Mouse (Mus musculus): Measurements from ENCODE around the gene Mapk1ip1l. TPM values are rescaled to one million over a fixed set of nuclear protein-coding genes. Genes with fewer than 3 reads are reported as not detected.

The Mapk1ip1l gene
- polyA plus RNA-seq, 1 experiment from 2014 or later, result 38.8 TPM

GRCm38 (mm10) chr14:47364742-47365449, 66.8 kb downstream of the Mapk1ip1l start:
- ATAC-seq, result no peak
- Histone ChIP-seq H3K9me3 (ENCODE audit: control insufficient read depth, low read length) (no peaks in the 10 kb centered on the region), H3K9ac (ENCODE audit: low read depth, low read length) (no peak overlapping the region), H3K4me3 (ENCODE audit: low read length) (peak overlapping the region; percentile 17; the same call in 1 of the 2 replicates), H3K36me3 (ENCODE audit: control insufficient read depth, insufficient read depth, low read length) (no peaks in the 10 kb centered on the region), H3K27ac (ENCODE audit: low read depth, low read length) (no peak overlapping the region), H3K27me3 (replicated peaks; ENCODE audit: control insufficient read depth, insufficient read depth, low read length) (no peaks in the 10 kb centered on the region), H3K4me1 (ENCODE audit: control insufficient read depth, insufficient read depth, low read depth, low read length) (peaks cover 8% of the 10 kb centered on the region), H3K4me2 (ENCODE audit: low read length) (peak overlapping the region; percentile 47)
- WGBS, result 36% methylated on average over 21 of the region's 21 CpGs

GRCm38 (mm10) chr14:47366881-47367321, 68.8 kb downstream of the Mapk1ip1l start:
- no peaks in the 10 kb centered on the region for H3K9me3 ChIP-seq (ENCODE audit: control insufficient read depth, low read length)
- no peaks in the 10 kb centered on the region for H3K27me3 ChIP-seq (replicated peaks; ENCODE audit: control insufficient read depth, insufficient read depth, low read length)
- no peak overlapping the region for H3K9ac ChIP-seq (ENCODE audit: low read depth, low read length)
- no peak overlapping the region for H3K4me3 ChIP-seq (ENCODE audit: low read length)
- peak overlapping the region; percentile 62; the same call in 1 of the 2 replicates for H3K27ac ChIP-seq (ENCODE audit: low read depth, low read length)
- H3K4me1 ChIP-seq (ENCODE audit: control insufficient read depth, insufficient read depth, low read depth, low read length), result peaks cover 8% of the 10 kb centered on the region
- no peaks in the 10 kb centered on the region for H3K36me3 ChIP-seq (ENCODE audit: control insufficient read depth, insufficient read depth, low read length)
- peak; percentile 70 for ATAC-seq
- peak overlapping the region; percentile 6; the same call in 1 of the 2 replicates for H3K4me2 ChIP-seq (ENCODE audit: low read length)
- 40% methylated on average over 7 of the region's 7 CpGs for WGBS

DNA sequence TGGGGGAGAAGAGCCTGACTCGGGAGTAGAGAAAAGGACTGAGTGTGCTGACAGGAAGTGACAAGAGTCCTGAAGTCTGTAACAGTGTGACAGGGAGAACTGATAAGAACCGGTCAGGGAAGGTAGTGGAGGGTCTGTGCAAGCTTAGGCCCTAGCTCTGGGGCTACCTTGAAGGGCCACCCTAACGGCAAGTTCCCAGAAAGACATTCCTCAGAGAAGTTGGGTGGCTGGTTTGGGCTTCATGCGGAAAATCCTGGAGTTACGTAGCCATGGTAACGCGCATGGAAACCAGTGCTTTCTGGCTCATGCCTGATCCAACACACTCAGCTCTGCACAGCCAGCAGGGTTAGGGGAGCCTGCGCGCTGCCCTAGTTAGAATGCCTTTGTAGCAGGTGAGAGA, 69.4 kb downstream of the Mapk1ip1l start, which contains the start of gene Lgals3:
Gene Lgals3, plus strand, starts transcription at position 291 of the 400 bp plus-strand sequence.
- 27% methylated on average over 9 of the region's 9 CpGs for WGBS
- peaks cover 8% of the 10 kb centered on the region for H3K4me1 ChIP-seq (ENCODE audit: control insufficient read depth, insufficient read depth, low read depth, low read length)
- H3K27me3 ChIP-seq (replicated peaks; ENCODE audit: control insufficient read depth, insufficient read depth, low read length), result no peaks in the 10 kb centered on the region
- peak within 1 kb of the TSS; percentile 75 for H3K27ac ChIP-seq (ENCODE audit: low read depth, low read length)
- H3K36me3 ChIP-seq (ENCODE audit: control insufficient read depth, insufficient read depth, low read length), result no peaks in the 10 kb centered on the region
- 0 out of 2 replicates have a peak within 1 kb of the TSS, but pooled peaks have one; percentile 29 for H3K9ac ChIP-seq (ENCODE audit: low read depth, low read length)
- peak; percentile 94 for ATAC-seq
- H3K9me3 ChIP-seq (ENCODE audit: control insufficient read depth, low read length), result no peaks in the 10 kb centered on the region
- no peak within 1 kb of the TSS for H3K4me3 ChIP-seq (ENCODE audit: low read length)
- peak within 1 kb of the TSS; percentile 46 for H3K4me2 ChIP-seq (ENCODE audit: low read length)

- Histone ChIP-seq H3K4me2 (ENCODE audit: low read length) (no peak overlapping the region), H3K27ac (ENCODE audit: low read depth, low read length) (no peak overlapping the region), H3K4me1 (ENCODE audit: control insufficient read depth, insufficient read depth, low read depth, low read length) (peaks cover 15% of the 10 kb centered on the region), H3K36me3 (ENCODE audit: control insufficient read depth, insufficient read depth, low read length) (no peaks in the 10 kb centered on the region), H3K27me3 (replicated peaks; ENCODE audit: control insufficient read depth, insufficient read depth, low read length) (peaks cover 14% of the 10 kb centered on the region), H3K9me3 (ENCODE audit: control insufficient read depth, low read length) (no peaks in the 10 kb centered on the region), H3K9ac (ENCODE audit: low read depth, low read length) (no peak overlapping the region), H3K4me3 (ENCODE audit: low read length) (no peak overlapping the region)
- WGBS, result 94% methylated on average over 5 of the region's 5 CpGs
- no peak for ATAC-seq
Observed at GRCm38 (mm10) chr14:47369741-47370140, 71.7 kb downstream of the Mapk1ip1l start.

DNA sequence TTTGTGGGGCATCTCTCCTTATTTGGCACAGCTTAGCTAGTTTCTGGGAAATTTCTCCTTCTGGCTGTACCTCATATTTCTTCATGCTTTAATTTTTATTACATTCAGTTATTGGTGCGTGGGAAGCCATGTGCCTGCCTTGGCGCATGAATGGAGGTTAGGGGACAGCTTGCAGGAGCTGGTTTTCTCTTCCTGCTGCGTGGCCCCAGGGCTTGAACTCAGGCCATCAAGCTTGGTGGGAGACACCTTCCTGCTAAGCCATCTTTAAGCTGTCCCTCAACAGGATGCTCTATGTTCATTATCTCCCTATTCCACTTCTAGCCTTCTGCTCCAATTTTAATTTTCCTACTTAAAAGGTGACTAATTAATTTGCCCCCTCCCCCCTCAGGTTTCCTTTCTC, 72.7 kb downstream of the Mapk1ip1l start:
- no peak for ATAC-seq
- H3K9ac ChIP-seq (ENCODE audit: low read depth, low read length), result no peak overlapping the region

DNA sequence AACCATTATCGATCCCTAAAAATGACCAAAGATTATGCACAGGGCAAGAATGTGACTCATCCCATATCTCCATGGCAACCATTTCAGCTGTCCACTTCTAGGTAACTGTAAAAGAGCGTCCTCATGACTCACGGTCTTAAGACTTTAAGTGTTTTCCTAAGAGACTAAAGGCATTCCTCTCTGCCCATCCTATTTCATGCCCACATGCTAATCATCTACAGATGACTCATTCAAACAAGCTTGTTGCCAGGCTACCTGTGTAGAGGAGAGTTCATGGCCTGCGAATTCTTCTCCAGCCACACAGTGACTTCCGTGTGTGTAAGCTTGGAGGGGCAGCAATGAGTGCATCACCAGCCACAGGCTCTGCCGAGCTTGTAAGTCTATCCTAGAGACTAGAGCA, 73.6 kb downstream of the Mapk1ip1l start:
- Histone ChIP-seq H3K27me3 (replicated peaks; ENCODE audit: control insufficient read depth, insufficient read depth, low read length) (peaks cover 14% of the 10 kb centered on the region), H3K9ac (ENCODE audit: low read depth, low read length) (no peak overlapping the region), H3K9me3 (ENCODE audit: control insufficient read depth, low read length) (no peaks in the 10 kb centered on the region), H3K4me1 (ENCODE audit: control insufficient read depth, insufficient read depth, low read depth, low read length) (peaks cover 15% of the 10 kb centered on the region), H3K36me3 (ENCODE audit: control insufficient read depth, insufficient read depth, low read length) (no peaks in the 10 kb centered on the region), H3K4me2 (ENCODE audit: low read length) (no peak overlapping the region), H3K27ac (ENCODE audit: low read depth, low read length) (no peak overlapping the region), H3K4me3 (ENCODE audit: low read length) (no peak overlapping the region)
- no peak for ATAC-seq
- 69% methylated on average over 6 of the region's 6 CpGs for WGBS

More for the DNA sequence above, 72.7 kb downstream of the Mapk1ip1l start:
- Histone ChIP-seq H3K4me1 (ENCODE audit: control insufficient read depth, insufficient read depth, low read depth, low read length) (peaks cover 15% of the 10 kb centered on the region), H3K27me3 (replicated peaks; ENCODE audit: control insufficient read depth, insufficient read depth, low read length) (peaks cover 14% of the 10 kb centered on the region), H3K4me2 (ENCODE audit: low read length) (no peak overlapping the region), H3K4me3 (ENCODE audit: low read length) (no peak overlapping the region), H3K9me3 (ENCODE audit: control insufficient read depth, low read length) (no peaks in the 10 kb centered on the region), H3K27ac (ENCODE audit: low read depth, low read length) (no peak overlapping the region), H3K36me3 (ENCODE audit: control insufficient read depth, insufficient read depth, low read length) (no peaks in the 10 kb centered on the region)
- 67% methylated on average over 3 of the region's 3 CpGs for WGBS

Other genes starting within 250 kb of the Mapk1ip1l start
- gene Gch1, start 108.9 kb upstream of the Mapk1ip1l start, polyA plus RNA-seq (2015; fragmentation: Nextera tagmentation; extraction: Ambion mirVana), result 5.5 and 6.3 TPM in 2 replicates
- 12.8 and 15.3 TPM in 2 replicates for gene Wdhd1, start 21.4 kb upstream of the Mapk1ip1l start, polyA plus RNA-seq (2015; fragmentation: Nextera tagmentation; extraction: Ambion mirVana)
- gene Socs4, start 21.3 kb upstream of the Mapk1ip1l start, polyA plus RNA-seq (2015; fragmentation: Nextera tagmentation; extraction: Ambion mirVana), result 1.7 and 2.6 TPM in 2 replicates
- gene Lgals3, start 69.5 kb downstream of the Mapk1ip1l start, polyA plus RNA-seq (2015; fragmentation: Nextera tagmentation; extraction: Ambion mirVana), result 4.0 and 4.7 TPM in 2 replicates
- gene Dlgap5, start 120.1 kb downstream of the Mapk1ip1l start, polyA plus RNA-seq (2015; fragmentation: Nextera tagmentation; extraction: Ambion mirVana), result 6.3 and 9.0 TPM in 2 replicates
- gene Fbxo34, start 152.2 kb downstream of the Mapk1ip1l start, polyA plus RNA-seq (2015; fragmentation: Nextera tagmentation; extraction: Ambion mirVana), result 33.6 and 35.5 TPM in 2 replicates